Mouse (Mus musculus): ENCODE data around the gene Krtap1-3.

GRCm38 (mm10) chr11:99573164-99573563, 18.0 kb downstream of the Krtap1-3 start:
- TF ChIP-seq CTCF (IDR thresholded peaks at IDR 0.05; ENCODE audit: extremely low read depth, insufficient read length, insufficient replicate concordance, low read depth, low read length) (no peak), POLR2A (IDR thresholded peaks at IDR 0.05; ENCODE audit: low read depth, low read length) (no peak)
